Mouse (Mus musculus) embryo, embryonic 10 days (tissue): ENCODE data around the gene Tet3.
"Not testable (repeated sequence)": the region's sequence is repeated elsewhere in the genome, so short reads cannot be mapped to it uniquely, and the experiment has no call there.

Source experiments
- DNase-seq: peaks from one replicate; pipeline ENCODE4 v3.0.0-alpha.2; 2015; ENCODE audit warnings: low spot score

Gene Tet3

GRCm38 (mm10) chr6:83370316-83370965, 88.4 kb downstream of the Tet3 start:
- no peak for DNase-seq

GRCm38 (mm10) chr6:83363075-83363474, 95.8 kb downstream of the Tet3 start:
- DNase-seq: no peak

GRCm38 (mm10) chr6:83361523-83362248, 97.2 kb downstream of the Tet3 start:
- DNase-seq: no peak

GRCm38 (mm10) chr6:83357436-83357835, 101.4 kb downstream of the Tet3 start:
- DNase-seq: no peak

- peak; percentile 88 for DNase-seq
Measured at GRCm38 (mm10) chr6:83356569-83357138, 102.2 kb downstream of the Tet3 start.

GRCm38 (mm10) chr6:83354856-83355781, 103.8 kb downstream of the Tet3 start:
- DNase-seq: no peak

- DNase-seq: no peak
Measured at GRCm38 (mm10) chr6:83352666-83353410, 106.0 kb downstream of the Tet3 start.

- no peak for DNase-seq
Measured at GRCm38 (mm10) chr6:83351490-83352160, 107.3 kb downstream of the Tet3 start.

- DNase-seq: no peak
Measured at GRCm38 (mm10) chr6:83350851-83351405, 108.0 kb downstream of the Tet3 start.

GRCm38 (mm10) chr6:83350172-83350571, 108.7 kb downstream of the Tet3 start:
- DNase-seq: no peak

GRCm38 (mm10) chr6:83349274-83349958, 109.5 kb downstream of the Tet3 start:
- DNase-seq: peak; percentile 91

- DNase-seq: peak; percentile 27
Measured at GRCm38 (mm10) chr6:83348873-83349272, 110.0 kb downstream of the Tet3 start, which contains the start of gene Bola3. TSS of gene Bola3 (plus strand) at chr6:83349147.

GRCm38 (mm10) chr6:83347916-83348315, 111.0 kb downstream of the Tet3 start:
- DNase-seq: no peak

GRCm38 (mm10) chr6:83345285-83345684, 113.6 kb downstream of the Tet3 start:
- DNase-seq: not testable (repeated sequence)

GRCm38 (mm10) chr6:83342957-83343356, 115.9 kb downstream of the Tet3 start:
- DNase-seq: no peak

GRCm38 (mm10) chr6:83341387-83341786, 117.5 kb downstream of the Tet3 start:
- no peak for DNase-seq

GRCm38 (mm10) chr6:83327591-83328190, 131.2 kb downstream of the Tet3 start:
- DNase-seq: no peak

- DNase-seq: no peak
Measured at GRCm38 (mm10) chr6:83326761-83327160, 132.1 kb downstream of the Tet3 start.

GRCm38 (mm10) chr6:83326394-83326736, 132.5 kb downstream of the Tet3 start:
- no peak for DNase-seq
